Mouse (Mus musculus): ENCODE data around the gene Gm9573. TPM values are rescaled to one million over a fixed set of nuclear protein-coding genes. Genes with fewer than 3 reads are reported as not detected.

Gene Gm9573
- polyA plus RNA-seq, 1 experiment from 2014 or later: not detected

- no peak overlapping the region for H3K9ac ChIP-seq (ENCODE audit: low read length)
- no peak overlapping the region for H3K4me3 ChIP-seq (ENCODE audit: low read depth, low read length)
- H3K9me3 ChIP-seq (replicated peaks; ENCODE audit: control insufficient read depth, low read length): no peaks in the 10 kb centered on the region
- no peak overlapping the region for H3K4me2 ChIP-seq (ENCODE audit: low read length)
- ATAC-seq: no peak
- 79% methylated on average over 4 of the region's 4 CpGs for WGBS
- no peak overlapping the region for H3K27ac ChIP-seq (ENCODE audit: low read depth, low read length)
- no peak for DNase-seq (ENCODE audit: low spot score)
- H3K36me3 ChIP-seq (ENCODE audit: control insufficient read depth, insufficient read depth, low read length): no peaks in the 10 kb centered on the region
- no peaks in the 10 kb centered on the region for H3K4me1 ChIP-seq (ENCODE audit: control insufficient read depth, insufficient read depth, low read length)
- no peaks in the 10 kb centered on the region for H3K27me3 ChIP-seq (replicated peaks; ENCODE audit: control insufficient read depth, insufficient read depth, low read length)
Observed at GRCm38 (mm10) chr17:35617127-35617526, 9.3 kb downstream of the Gm9573 start.

GRCm38 (mm10) chr17:35601736-35602354, 24.6 kb downstream of the Gm9573 start:
- no peak for ATAC-seq
- Histone ChIP-seq H3K9me3 (replicated peaks; ENCODE audit: control insufficient read depth, low read length) (no peaks in the 10 kb centered on the region), H3K4me2 (ENCODE audit: low read length) (no peak overlapping the region), H3K27me3 (replicated peaks; ENCODE audit: control insufficient read depth, insufficient read depth, low read length) (no peaks in the 10 kb centered on the region), H3K27ac (ENCODE audit: low read depth, low read length) (no peak overlapping the region), H3K4me1 (ENCODE audit: control insufficient read depth, insufficient read depth, low read length) (no peaks in the 10 kb centered on the region), H3K4me3 (ENCODE audit: low read depth, low read length) (no peak overlapping the region), H3K9ac (ENCODE audit: low read length) (no peak overlapping the region), H3K36me3 (ENCODE audit: control insufficient read depth, insufficient read depth, low read length) (no peaks in the 10 kb centered on the region)
- no peak for DNase-seq (ENCODE audit: low spot score)
- 61% methylated on average over 8 of the region's 8 CpGs for WGBS

DNA sequence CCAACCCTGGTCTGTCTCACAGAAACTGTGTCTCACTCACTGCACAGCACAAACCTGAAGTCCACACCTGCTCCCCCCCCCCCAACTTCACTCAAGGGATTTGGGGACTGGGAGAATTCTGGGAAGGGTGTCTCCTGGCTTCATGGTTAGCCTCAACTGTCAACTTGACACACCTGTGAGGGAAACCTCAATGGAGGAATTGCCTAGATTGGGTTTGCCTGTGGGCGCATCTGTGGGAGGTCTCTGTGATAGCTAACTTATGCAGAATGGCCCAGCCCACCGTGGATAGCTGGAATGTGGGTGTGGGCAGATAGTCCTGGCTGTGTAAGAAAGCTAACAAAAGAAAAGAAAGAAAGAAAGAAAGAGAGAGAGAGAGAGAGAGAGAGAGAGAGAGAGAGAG, 25.2 kb downstream of the Gm9573 start, which contains the start of gene Sfta2:
Sfta2 (plus strand) TSS at position 301 of the 400 bp plus-strand sequence.
- no peaks in the 10 kb centered on the region for H3K36me3 ChIP-seq (ENCODE audit: control insufficient read depth, insufficient read depth, low read length)
- no peaks in the 10 kb centered on the region for H3K9me3 ChIP-seq (replicated peaks; ENCODE audit: control insufficient read depth, low read length)
- no peak within 1 kb of the TSS for H3K9ac ChIP-seq (ENCODE audit: low read length)
- H3K4me3 ChIP-seq (ENCODE audit: low read depth, low read length): no peak within 1 kb of the TSS
- no peaks in the 10 kb centered on the region for H3K4me1 ChIP-seq (ENCODE audit: control insufficient read depth, insufficient read depth, low read length)
- H3K27me3 ChIP-seq (replicated peaks; ENCODE audit: control insufficient read depth, insufficient read depth, low read length): no peaks in the 10 kb centered on the region
- no peak within 1 kb of the TSS for H3K27ac ChIP-seq (ENCODE audit: low read depth, low read length)
- WGBS: 58% methylated on average over 2 of the region's 2 CpGs
- ATAC-seq (no peak), DNase-seq (ENCODE audit: low spot score) (no peak)
- H3K4me2 ChIP-seq (ENCODE audit: low read length): no peak within 1 kb of the TSS

DNA sequence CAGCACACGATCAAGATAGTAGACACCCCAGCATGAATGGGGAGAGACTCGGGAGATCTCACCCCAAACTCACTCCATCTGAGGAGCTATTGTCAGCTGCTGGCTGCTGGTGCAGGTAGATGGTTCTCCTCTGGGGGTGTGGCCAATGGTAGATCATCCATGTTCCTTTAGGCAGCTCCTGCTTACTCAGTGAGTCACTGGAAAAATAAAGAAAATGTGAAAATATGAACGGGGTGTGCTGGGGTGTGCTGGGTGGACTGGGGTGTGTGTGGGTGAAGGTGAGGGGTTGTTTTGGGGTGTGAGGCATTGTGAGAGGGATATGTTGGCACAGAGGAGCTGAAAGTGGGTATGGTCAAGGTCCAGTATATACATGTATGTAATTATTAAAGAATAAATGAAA, 29.0 kb downstream of the Gm9573 start:
- Histone ChIP-seq H3K9ac (ENCODE audit: low read length) (no peak overlapping the region), H3K9me3 (replicated peaks; ENCODE audit: control insufficient read depth, low read length) (no peaks in the 10 kb centered on the region), H3K4me3 (ENCODE audit: low read depth, low read length) (no peak overlapping the region), H3K36me3 (ENCODE audit: control insufficient read depth, insufficient read depth, low read length) (no peaks in the 10 kb centered on the region), H3K4me1 (ENCODE audit: control insufficient read depth, insufficient read depth, low read length) (no peaks in the 10 kb centered on the region), H3K27ac (ENCODE audit: low read depth, low read length) (no peak overlapping the region), H3K4me2 (ENCODE audit: low read length) (no peak overlapping the region), H3K27me3 (replicated peaks; ENCODE audit: control insufficient read depth, insufficient read depth, low read length) (no peaks in the 10 kb centered on the region)
- ATAC-seq (no peak), DNase-seq (ENCODE audit: low spot score) (no peak)
- WGBS: 97% methylated on average over 3 of the region's 3 CpGs

DNA sequence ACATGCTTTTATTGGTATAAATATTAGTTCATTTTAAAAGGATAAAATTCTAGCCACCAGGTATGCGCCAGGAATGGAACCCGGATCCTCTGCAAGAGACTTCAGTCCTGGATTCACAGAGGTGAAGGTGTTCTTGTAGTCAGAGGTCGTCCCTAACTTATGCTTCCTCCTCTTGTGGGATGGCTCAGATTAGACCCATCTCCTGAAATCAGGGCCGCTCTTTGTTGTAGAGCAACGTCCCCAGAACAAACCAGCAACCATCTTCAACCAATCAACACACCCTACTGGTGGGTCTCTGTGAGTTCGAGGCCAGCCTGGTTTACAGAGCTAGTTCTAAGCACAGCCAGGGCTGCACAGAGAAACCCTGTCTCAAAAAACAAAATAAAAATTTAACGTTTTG, 32.0 kb downstream of the Gm9573 start:
- no peak overlapping the region for H3K4me3 ChIP-seq (ENCODE audit: low read depth, low read length)
- H3K27ac ChIP-seq (ENCODE audit: low read depth, low read length): no peak overlapping the region
- no peaks in the 10 kb centered on the region for H3K27me3 ChIP-seq (replicated peaks; ENCODE audit: control insufficient read depth, insufficient read depth, low read length)
- 88% methylated on average over 7 of the region's 7 CpGs for WGBS
- no peak overlapping the region for H3K4me2 ChIP-seq (ENCODE audit: low read length)
- no peaks in the 10 kb centered on the region for H3K4me1 ChIP-seq (ENCODE audit: control insufficient read depth, insufficient read depth, low read length)
- ATAC-seq (no peak), DNase-seq (ENCODE audit: low spot score) (no peak)
- H3K36me3 ChIP-seq (ENCODE audit: control insufficient read depth, insufficient read depth, low read length): no peaks in the 10 kb centered on the region
- no peaks in the 10 kb centered on the region for H3K9me3 ChIP-seq (replicated peaks; ENCODE audit: control insufficient read depth, low read length)
- H3K9ac ChIP-seq (ENCODE audit: low read length): no peak overlapping the region

DNA sequence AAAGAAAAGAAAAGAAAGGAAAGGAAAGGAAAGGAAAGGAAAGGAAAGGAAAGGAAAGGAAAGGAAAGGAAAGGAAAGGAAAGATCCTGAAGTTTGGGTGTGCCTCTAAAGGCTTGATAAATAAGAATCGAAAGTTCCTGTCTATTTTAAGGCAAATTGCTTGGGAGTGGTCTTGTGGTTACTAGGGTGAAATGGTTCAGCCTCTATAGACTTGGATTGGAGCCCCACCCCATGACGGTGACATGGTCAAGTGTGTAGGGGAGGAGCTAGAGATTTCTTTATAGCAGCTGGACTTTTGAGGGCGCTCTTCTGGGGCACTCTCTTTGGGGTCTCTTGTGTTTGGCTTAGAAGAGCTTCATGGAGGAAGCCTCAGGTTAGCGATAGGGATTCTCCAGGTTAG, 32.7 kb downstream of the Gm9573 start:
- no peaks in the 10 kb centered on the region for H3K9me3 ChIP-seq (replicated peaks; ENCODE audit: control insufficient read depth, low read length)
- DNase-seq (ENCODE audit: low spot score) (no peak), ATAC-seq (no peak)
- no peak overlapping the region for H3K27ac ChIP-seq (ENCODE audit: low read depth, low read length)
- no peak overlapping the region for H3K4me2 ChIP-seq (ENCODE audit: low read length)
- H3K4me1 ChIP-seq (ENCODE audit: control insufficient read depth, insufficient read depth, low read length): no peaks in the 10 kb centered on the region
- 37% methylated on average over 4 of the region's 4 CpGs for WGBS
- H3K27me3 ChIP-seq (replicated peaks; ENCODE audit: control insufficient read depth, insufficient read depth, low read length): no peaks in the 10 kb centered on the region
- H3K9ac ChIP-seq (ENCODE audit: low read length): no peak overlapping the region
- no peak overlapping the region for H3K4me3 ChIP-seq (ENCODE audit: low read depth, low read length)
- H3K36me3 ChIP-seq (ENCODE audit: control insufficient read depth, insufficient read depth, low read length): no peaks in the 10 kb centered on the region

GRCm38 (mm10) chr17:35592131-35592530, 34.3 kb downstream of the Gm9573 start:
- H3K36me3 ChIP-seq (ENCODE audit: control insufficient read depth, insufficient read depth, low read length): no peaks in the 10 kb centered on the region
- H3K9me3 ChIP-seq (replicated peaks; ENCODE audit: control insufficient read depth, low read length): no peaks in the 10 kb centered on the region
- no peak overlapping the region for H3K9ac ChIP-seq (ENCODE audit: low read length)
- no peak overlapping the region for H3K27ac ChIP-seq (ENCODE audit: low read depth, low read length)
- no peak overlapping the region for H3K4me2 ChIP-seq (ENCODE audit: low read length)
- no peaks in the 10 kb centered on the region for H3K4me1 ChIP-seq (ENCODE audit: control insufficient read depth, insufficient read depth, low read length)
- no peak for ATAC-seq
- H3K4me3 ChIP-seq (ENCODE audit: low read depth, low read length): no peak overlapping the region
- DNase-seq (ENCODE audit: low spot score): no peak
- 87% methylated on average over 9 of the region's 9 CpGs for WGBS
- no peaks in the 10 kb centered on the region for H3K27me3 ChIP-seq (replicated peaks; ENCODE audit: control insufficient read depth, insufficient read depth, low read length)

- H3K27ac ChIP-seq (ENCODE audit: low read depth, low read length): no peak overlapping the region
- no peak for ATAC-seq
Observed at GRCm38 (mm10) chr17:35591731-35592130, 34.7 kb downstream of the Gm9573 start.

DNA sequence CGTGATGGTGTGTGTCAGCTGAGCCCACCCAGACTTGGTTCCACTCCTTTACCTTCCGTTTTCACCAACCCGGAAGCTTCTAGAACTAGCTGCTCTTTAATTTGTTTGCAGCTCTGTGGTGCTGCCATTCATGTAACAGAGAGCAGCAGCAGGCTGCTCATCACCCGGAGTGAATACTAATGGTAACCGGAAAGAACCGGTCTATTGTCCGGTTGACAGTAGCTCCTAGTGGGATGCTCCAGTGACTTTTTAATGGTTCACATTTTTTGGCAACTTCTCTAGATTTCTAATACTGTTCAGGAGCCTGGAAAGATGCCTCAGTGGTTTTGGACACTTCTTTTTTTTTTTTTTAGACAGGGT, 35.2 kb downstream of the Gm9573 start:
- Histone ChIP-seq H3K27me3 (replicated peaks; ENCODE audit: control insufficient read depth, insufficient read depth, low read length) (no peaks in the 10 kb centered on the region), H3K9ac (ENCODE audit: low read length) (no peak overlapping the region), H3K9me3 (replicated peaks; ENCODE audit: control insufficient read depth, low read length) (no peaks in the 10 kb centered on the region), H3K4me1 (ENCODE audit: control insufficient read depth, insufficient read depth, low read length) (no peaks in the 10 kb centered on the region), H3K4me3 (ENCODE audit: low read depth, low read length) (no peak overlapping the region), H3K4me2 (ENCODE audit: low read length) (no peak overlapping the region), H3K27ac (ENCODE audit: low read depth, low read length) (no peak overlapping the region), H3K36me3 (ENCODE audit: control insufficient read depth, insufficient read depth, low read length) (no peaks in the 10 kb centered on the region)
- no peak for DNase-seq (ENCODE audit: low spot score)
- no peak for ATAC-seq
- 79% methylated on average over 7 of the region's 7 CpGs for WGBS

More at GRCm38 (mm10) chr17:35591731-35592130, 34.7 kb downstream of the Gm9573 start:
- Histone ChIP-seq H3K4me3 (ENCODE audit: low read depth, low read length) (no peak overlapping the region), H3K9ac (ENCODE audit: low read length) (no peak overlapping the region), H3K4me2 (ENCODE audit: low read length) (no peak overlapping the region), H3K4me1 (ENCODE audit: control insufficient read depth, insufficient read depth, low read length) (no peaks in the 10 kb centered on the region), H3K9me3 (replicated peaks; ENCODE audit: control insufficient read depth, low read length) (no peaks in the 10 kb centered on the region), H3K27me3 (replicated peaks; ENCODE audit: control insufficient read depth, insufficient read depth, low read length) (no peaks in the 10 kb centered on the region), H3K36me3 (ENCODE audit: control insufficient read depth, insufficient read depth, low read length) (no peaks in the 10 kb centered on the region)
- 94% methylated on average over 15 of the region's 15 CpGs for WGBS
- no peak for DNase-seq (ENCODE audit: low spot score)
